Mouse (Mus musculus): ENCODE measurements around the gene Fkbp3. TPM values are rescaled to one million over a fixed set of nuclear protein-coding genes. Genes with fewer than 3 reads are reported as not detected.
"Not testable (repeated sequence)": the region's sequence is repeated elsewhere in the genome, so short reads cannot be mapped to it uniquely, and the experiment has no call there.

Fkbp3 gene
- polyA plus RNA-seq (2015; fragmentation: Nextera tagmentation; extraction: Ambion mirVana) = 211 and 250 TPM in 2 replicates

DNA sequence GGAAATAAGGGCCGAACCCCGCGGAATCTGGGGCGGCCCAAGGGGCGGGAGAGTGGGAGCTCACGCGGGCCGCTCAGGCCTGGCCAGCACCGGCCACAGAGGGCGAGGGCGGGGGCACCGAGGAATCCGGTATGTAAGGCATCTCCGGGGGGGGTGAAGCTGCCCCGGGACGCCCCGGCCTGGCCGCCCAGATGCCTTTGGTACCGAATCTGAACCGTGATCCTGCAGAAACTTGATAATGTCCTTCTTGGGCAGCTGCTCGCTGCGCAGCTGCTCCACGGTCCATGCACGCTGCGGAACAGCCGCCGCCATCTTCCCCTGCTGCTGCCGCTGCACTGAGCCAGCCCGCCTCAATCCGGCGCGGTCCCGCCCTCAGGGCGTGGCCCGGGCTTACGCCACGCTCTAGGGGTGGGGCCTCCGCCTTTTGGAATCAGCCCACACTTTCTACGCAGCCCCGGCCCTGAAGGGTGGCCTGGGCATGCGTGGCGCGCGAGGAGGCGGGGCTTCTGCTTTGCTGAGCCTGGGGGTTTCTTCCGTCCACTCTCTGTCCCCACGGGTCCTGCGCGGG lies at the start of gene Fkbp3:
Gene Fkbp3 (minus strand): TSS at position 397 of the 568 bp plus-strand sequence.
- peak; percentile 98 for ATAC-seq (ENCODE audit: low read depth)
- H3K27me3 ChIP-seq = no peaks in the 10 kb centered on the region
- peak within 1 kb of the TSS; percentile 83 for H3K27ac ChIP-seq
- under 1% methylated on average over 49 of the region's 49 CpGs for WGBS (ENCODE audit: insufficient replicate concordance)
- peaks cover 10% of the 10 kb centered on the region for H3K36me3 ChIP-seq
- H3K4me3 ChIP-seq (replicated peaks) = peak within 1 kb of the TSS; percentile 96
- H3K4me2 ChIP-seq = peak within 1 kb of the TSS; percentile 92
- peaks cover 55% of the 10 kb centered on the region for H3K4me1 ChIP-seq (replicated peaks)
- DNase-seq = peak; percentile 97
- H3K9me3 ChIP-seq (replicated peaks) = no peaks in the 10 kb centered on the region
- H3K9ac ChIP-seq = peak within 1 kb of the TSS; percentile 87

DNA sequence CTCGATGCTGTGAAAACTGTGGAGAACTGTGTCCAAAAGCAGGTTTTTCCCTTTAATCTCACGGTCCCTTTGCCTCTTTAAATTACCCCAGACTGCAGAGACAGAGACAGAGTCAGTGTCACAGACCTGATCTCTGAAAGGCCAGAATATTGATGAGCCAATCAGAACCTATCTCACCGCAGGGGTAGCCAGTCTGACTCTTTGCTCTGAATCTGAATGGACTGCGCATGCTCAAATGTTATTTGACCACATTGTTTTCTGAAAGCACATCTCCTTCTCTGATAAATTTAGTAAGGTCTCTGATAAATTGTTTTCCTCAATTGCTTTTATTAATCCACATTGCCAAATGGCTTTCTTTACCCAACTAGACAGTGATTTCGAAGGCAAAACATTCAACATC lies 45.6 kb upstream of the Fkbp3 start:
- H3K9ac ChIP-seq = no peak overlapping the region
- DNase-seq (no peak), ATAC-seq (ENCODE audit: low read depth) (no peak)
- WGBS (ENCODE audit: insufficient replicate concordance) = 85% methylated on average over 5 of the region's 5 CpGs
- H3K36me3 ChIP-seq = peaks cover 78% of the 10 kb centered on the region
- no peak overlapping the region for H3K27ac ChIP-seq
- no peaks in the 10 kb centered on the region for H3K27me3 ChIP-seq
- H3K4me1 ChIP-seq (replicated peaks) = no peaks in the 10 kb centered on the region
- no peaks in the 10 kb centered on the region for H3K9me3 ChIP-seq (replicated peaks)
- no peak overlapping the region for H3K4me3 ChIP-seq (replicated peaks)
- no peak overlapping the region for H3K4me2 ChIP-seq

DNA sequence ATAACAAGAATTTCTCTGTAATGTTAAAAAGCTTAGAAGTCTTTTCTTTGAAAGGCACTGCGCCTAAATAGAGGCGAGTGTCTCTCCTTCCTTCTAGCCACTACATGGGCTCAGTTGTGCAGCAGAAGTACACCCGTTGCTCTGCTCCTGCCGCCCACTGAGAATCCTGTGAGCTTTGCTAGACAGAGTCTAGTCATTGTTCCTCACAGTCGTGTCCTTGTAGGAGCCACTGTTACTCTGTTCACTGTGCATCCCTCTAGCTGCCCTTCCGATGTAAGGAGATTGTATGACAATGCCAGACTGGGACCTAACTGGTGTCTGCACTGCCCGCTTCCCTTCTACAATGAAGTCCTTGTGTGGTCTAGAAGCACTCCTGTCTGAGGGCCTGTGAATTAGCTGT lies 45.2 kb upstream of the Fkbp3 start:
- no peak for ATAC-seq (ENCODE audit: low read depth)
- 85% methylated on average over 7 of the region's 7 CpGs for WGBS (ENCODE audit: insufficient replicate concordance)

DNA sequence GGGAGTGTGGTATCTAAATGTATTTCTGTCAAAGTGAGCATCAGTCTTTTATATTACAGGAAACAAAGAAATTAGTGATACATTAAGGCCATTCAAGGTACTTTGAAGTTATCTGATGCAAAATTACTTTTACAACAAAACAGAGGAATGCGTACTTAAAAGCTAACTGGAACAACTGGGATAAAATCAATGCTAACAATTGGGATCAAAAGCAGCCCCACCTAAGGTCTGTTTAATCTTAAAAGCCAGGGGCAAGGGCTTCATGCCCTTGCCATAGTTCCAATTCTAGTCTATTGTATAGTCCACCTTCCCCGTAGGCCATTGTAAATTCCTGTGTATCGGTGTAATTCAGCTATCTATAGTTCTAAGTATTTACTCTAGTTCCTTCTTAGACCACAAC lies 41.2 kb upstream of the Fkbp3 start:
- not testable (repeated sequence) for ATAC-seq (ENCODE audit: low read depth); H3K4me3 ChIP-seq (replicated peaks); H3K27ac ChIP-seq; H3K9me3 ChIP-seq (replicated peaks); H3K4me2 ChIP-seq; DNase-seq; H3K4me1 ChIP-seq (replicated peaks); H3K27me3 ChIP-seq; H3K9ac ChIP-seq
- peaks cover 71% of the 10 kb centered on the region for H3K36me3 ChIP-seq
- WGBS (ENCODE audit: insufficient replicate concordance) = 85% methylated on average over 3 of the region's 3 CpGs

More for the DNA sequence above, 45.2 kb upstream of the Fkbp3 start:
- Histone ChIP-seq H3K9me3 (replicated peaks) (no peaks in the 10 kb centered on the region), H3K9ac (no peak overlapping the region), H3K4me1 (replicated peaks) (no peaks in the 10 kb centered on the region), H3K4me3 (replicated peaks) (no peak overlapping the region), H3K27ac (no peak overlapping the region), H3K27me3 (no peaks in the 10 kb centered on the region), H3K4me2 (no peak overlapping the region), H3K36me3 (peaks cover 81% of the 10 kb centered on the region)
- DNase-seq = no peak

DNA sequence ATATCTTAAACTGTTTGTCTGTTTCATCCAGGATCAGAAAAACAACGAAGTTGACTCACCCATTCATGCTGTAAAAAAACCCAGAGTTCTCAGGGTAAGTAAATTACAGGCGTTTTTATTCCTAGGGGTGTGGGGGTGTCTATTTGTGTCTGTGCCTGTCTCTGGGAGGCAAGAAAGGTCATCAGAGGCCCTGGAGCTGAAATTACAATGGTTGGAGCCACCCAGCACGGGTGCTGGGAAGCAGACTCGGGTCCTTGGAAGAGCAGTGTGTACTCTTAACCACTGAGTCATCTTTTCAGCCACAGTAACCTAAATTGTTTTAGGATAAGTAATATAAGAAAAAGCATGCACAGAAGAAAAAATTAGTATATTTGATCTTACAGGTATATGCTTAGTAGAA lies 40.1 kb upstream of the Fkbp3 start:
- 87% methylated on average over 4 of the region's 4 CpGs for WGBS (ENCODE audit: insufficient replicate concordance)
- H3K36me3 ChIP-seq = peaks cover 72% of the 10 kb centered on the region
- no peak overlapping the region for H3K4me2 ChIP-seq
- H3K9me3 ChIP-seq (replicated peaks) = no peaks in the 10 kb centered on the region
- H3K9ac ChIP-seq = no peak overlapping the region
- no peak for DNase-seq
- no peaks in the 10 kb centered on the region for H3K4me1 ChIP-seq (replicated peaks)
- H3K4me3 ChIP-seq (replicated peaks) = no peak overlapping the region
- ATAC-seq (ENCODE audit: low read depth) = no peak
- no peaks in the 10 kb centered on the region for H3K27me3 ChIP-seq
- no peak overlapping the region for H3K27ac ChIP-seq

DNA sequence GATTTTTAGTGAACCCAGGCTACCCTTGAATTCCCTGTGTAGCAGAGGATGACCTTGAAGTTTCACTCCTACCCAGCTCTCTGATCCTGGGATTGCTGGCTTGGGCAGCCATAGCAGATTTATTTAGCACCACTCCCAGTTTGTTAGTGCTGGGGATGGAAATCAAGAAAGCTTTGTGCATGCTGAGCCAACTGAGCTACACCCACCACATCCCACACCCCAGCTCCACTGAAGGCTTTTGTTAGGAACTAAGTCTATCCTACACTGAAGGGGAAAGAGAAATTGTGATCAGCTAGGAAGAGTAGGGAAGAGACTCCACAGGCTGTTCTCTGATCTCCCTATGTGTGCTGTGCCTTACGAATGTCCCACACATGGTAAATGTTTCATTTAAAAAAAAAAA lies 39.0 kb upstream of the Fkbp3 start:
- Histone ChIP-seq H3K9ac (no peak overlapping the region), H3K27me3 (no peaks in the 10 kb centered on the region), H3K4me3 (replicated peaks) (no peak overlapping the region), H3K36me3 (peaks cover 68% of the 10 kb centered on the region), H3K9me3 (replicated peaks) (no peaks in the 10 kb centered on the region), H3K27ac (no peak overlapping the region), H3K4me1 (replicated peaks) (no peaks in the 10 kb centered on the region), H3K4me2 (no peak overlapping the region)
- no peak for ATAC-seq (ENCODE audit: low read depth)
- WGBS (ENCODE audit: insufficient replicate concordance) = 81% methylated on average over 1 of the region's 1 CpGs
- no peak for DNase-seq

DNA sequence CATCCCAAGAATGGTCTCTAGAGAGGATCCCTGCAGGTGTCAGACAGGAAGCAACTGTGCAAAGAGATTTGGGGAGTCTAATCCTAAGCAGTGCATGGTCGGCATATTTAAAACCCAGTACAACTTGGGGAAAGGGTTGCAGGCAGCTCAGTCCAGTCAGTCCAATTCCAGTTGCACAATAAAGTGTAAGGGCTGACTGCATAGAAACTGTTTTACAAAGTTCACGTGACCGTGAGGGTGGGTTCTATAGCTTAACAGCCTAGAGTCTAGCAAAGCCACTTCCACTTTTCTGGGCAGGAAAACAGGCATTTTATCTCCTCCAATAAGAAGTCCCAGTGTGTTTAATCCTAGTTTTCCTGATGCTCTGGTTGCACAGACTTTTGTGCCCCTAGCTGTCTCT lies 37.7 kb upstream of the Fkbp3 start:
- no peak overlapping the region for H3K27ac ChIP-seq
- WGBS (ENCODE audit: insufficient replicate concordance) = 68% methylated on average over 3 of the region's 3 CpGs
- 0 out of 2 replicates have a peak, but pooled peaks have one; percentile 15 for ATAC-seq (ENCODE audit: low read depth)

DNA sequence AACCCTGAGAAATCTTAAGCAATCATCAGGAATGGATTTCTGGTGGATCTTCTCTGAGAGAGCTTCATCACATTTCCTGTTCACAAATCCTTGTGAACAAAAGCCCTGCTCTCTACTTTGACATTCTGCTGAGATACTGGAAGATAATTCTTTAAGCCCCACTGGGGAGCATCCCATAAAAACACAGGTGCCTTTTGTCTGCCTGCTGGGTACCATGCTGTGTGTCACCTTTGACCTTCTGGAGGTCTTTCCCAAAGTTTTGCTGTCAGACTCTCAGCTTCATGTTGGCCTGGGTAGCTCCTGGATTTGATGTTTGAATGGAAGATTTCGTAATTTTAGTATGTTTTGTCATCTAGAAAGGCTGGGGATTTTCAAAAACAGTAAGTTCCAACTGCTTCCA lies 34.9 kb upstream of the Fkbp3 start:
- Histone ChIP-seq H3K4me2 (no peak overlapping the region), H3K27ac (no peak overlapping the region), H3K4me3 (replicated peaks) (no peak overlapping the region), H3K36me3 (peaks cover 67% of the 10 kb centered on the region), H3K27me3 (no peaks in the 10 kb centered on the region), H3K4me1 (replicated peaks) (no peaks in the 10 kb centered on the region), H3K9me3 (replicated peaks) (no peaks in the 10 kb centered on the region), H3K9ac (no peak overlapping the region)
- ATAC-seq (ENCODE audit: low read depth) = no peak
- WGBS (ENCODE audit: insufficient replicate concordance) = 78% methylated on average over 1 of the region's 1 CpGs
- no peak for DNase-seq

More for the DNA sequence above, 37.7 kb upstream of the Fkbp3 start:
- DNase-seq = no peak
- no peak overlapping the region for H3K9ac ChIP-seq
- no peak overlapping the region for H3K4me2 ChIP-seq
- peaks cover 66% of the 10 kb centered on the region for H3K36me3 ChIP-seq
- H3K27me3 ChIP-seq = no peaks in the 10 kb centered on the region
- H3K4me3 ChIP-seq (replicated peaks) = no peak overlapping the region
- H3K4me1 ChIP-seq (replicated peaks) = no peaks in the 10 kb centered on the region
- H3K9me3 ChIP-seq (replicated peaks) = no peaks in the 10 kb centered on the region

DNA sequence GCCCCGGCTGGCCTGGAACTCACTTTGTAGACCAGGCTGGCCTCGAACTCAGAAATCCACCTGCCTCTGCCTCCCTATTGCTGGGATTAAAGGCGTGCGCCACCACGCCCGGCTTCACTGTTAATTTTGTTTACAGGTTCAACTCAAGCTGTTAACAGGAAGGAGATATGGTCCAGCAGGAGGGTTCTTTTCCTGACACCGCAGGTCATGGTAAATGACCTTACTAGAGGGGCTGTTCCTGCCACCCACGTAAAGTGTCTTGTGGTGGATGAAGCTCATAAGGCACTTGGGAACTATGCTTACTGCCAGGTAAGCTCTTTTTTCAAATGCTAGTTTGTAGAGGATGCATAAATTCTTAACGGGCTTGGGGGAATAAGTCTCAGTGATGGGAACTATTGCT lies 3.1 kb upstream of the Fkbp3 start:
- Histone ChIP-seq H3K9me3 (replicated peaks) (no peaks in the 10 kb centered on the region), H3K27ac (peak overlapping the region; percentile 31; the same call in 1 of the 2 replicates), H3K4me2 (peak overlapping the region; percentile 92), H3K27me3 (no peaks in the 10 kb centered on the region), H3K36me3 (peaks cover 23% of the 10 kb centered on the region), H3K4me3 (replicated peaks) (peak overlapping the region; percentile 96), H3K4me1 (replicated peaks) (peaks cover 51% of the 10 kb centered on the region), H3K9ac (peak overlapping the region; percentile 93)
- 55% methylated on average over 9 of the region's 9 CpGs for WGBS (ENCODE audit: insufficient replicate concordance)
- ATAC-seq (ENCODE audit: low read depth) (no peak), DNase-seq (no peak)

DNA sequence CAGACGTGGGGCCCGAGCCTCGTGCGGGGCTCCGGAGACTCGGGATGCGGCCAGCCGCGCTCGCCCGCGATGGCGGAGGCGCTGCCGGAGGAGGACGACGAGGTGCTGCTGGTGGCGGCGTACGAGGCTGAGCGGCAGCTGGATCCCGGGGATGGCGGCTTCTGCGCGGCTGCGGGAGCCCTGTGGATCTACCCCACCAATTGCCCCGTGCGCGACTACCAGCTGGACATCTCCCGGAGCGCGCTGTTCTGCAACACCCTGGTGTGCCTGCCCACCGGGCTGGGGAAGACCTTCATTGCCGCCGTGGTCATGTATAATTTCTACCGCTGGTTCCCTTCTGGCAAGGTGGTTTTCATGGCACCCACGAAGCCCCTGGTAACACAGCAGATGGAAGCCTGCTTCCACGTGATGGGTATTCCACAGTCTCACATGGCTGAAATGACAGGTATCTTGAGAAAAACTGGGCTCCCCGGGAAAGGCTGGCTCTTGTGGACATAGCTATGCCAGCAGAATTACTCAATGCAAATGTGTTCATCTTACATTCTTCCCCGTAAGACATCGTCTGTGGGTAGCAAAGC lies 2.0 kb upstream of the Fkbp3 start:
- DNase-seq = no peak
- peak overlapping the region; percentile 96 for H3K4me3 ChIP-seq (replicated peaks)
- no peaks in the 10 kb centered on the region for H3K9me3 ChIP-seq (replicated peaks)
- ATAC-seq (ENCODE audit: low read depth) = peak; percentile 3; the same call in 1 of the 2 replicates
- under 1% methylated on average over 41 of the region's 41 CpGs for WGBS (ENCODE audit: insufficient replicate concordance)
- peak overlapping the region; percentile 83 for H3K27ac ChIP-seq
- peaks cover 16% of the 10 kb centered on the region for H3K36me3 ChIP-seq
- H3K4me2 ChIP-seq = peak overlapping the region; percentile 92
- H3K4me1 ChIP-seq (replicated peaks) = peaks cover 56% of the 10 kb centered on the region
- H3K27me3 ChIP-seq = no peaks in the 10 kb centered on the region
- peak overlapping the region; percentile 93 for H3K9ac ChIP-seq

DNA sequence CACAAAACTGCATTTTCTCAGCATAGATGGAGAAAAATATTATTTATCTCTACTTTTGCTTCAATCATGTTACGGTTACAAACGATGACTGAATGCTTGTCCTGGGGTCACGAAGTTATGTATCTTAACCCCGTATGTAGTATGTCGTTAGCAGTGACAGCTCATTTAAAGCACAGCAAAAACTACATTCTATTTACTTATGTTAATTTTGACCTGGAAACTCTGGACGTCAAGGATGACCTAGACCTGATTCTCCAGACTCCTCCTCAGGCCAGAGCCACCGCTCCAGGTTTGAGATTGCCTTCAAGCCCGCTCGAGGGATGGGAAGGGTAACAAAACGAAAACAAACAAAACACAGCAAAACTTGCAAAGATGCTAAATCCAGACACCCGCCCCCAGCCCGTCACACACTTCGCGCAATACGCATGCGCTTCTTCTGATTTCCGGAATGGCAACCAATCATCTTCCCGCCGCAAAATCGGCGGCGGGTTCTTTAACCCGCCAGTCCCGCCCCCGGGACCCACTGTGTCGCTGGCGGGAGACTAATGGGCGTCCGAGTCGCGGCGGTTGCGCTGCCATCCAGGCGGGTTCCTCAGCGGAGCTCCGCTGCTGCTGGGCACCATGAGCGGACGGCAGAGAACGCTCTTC lies 1.4 kb upstream of the Fkbp3 start, which contains the start of gene Fancm:
Gene Fancm (plus strand): TSS at position 519 of the 648 bp plus-strand sequence.
- Histone ChIP-seq H3K4me3 (replicated peaks) (peak within 1 kb of the TSS; percentile 96), H3K9me3 (replicated peaks) (no peaks in the 10 kb centered on the region), H3K9ac (peak within 1 kb of the TSS; percentile 93), H3K27me3 (no peaks in the 10 kb centered on the region), H3K4me1 (replicated peaks) (peaks cover 56% of the 10 kb centered on the region), H3K36me3 (peaks cover 10% of the 10 kb centered on the region), H3K4me2 (peak within 1 kb of the TSS; percentile 92), H3K27ac (peak within 1 kb of the TSS; percentile 83)
- ATAC-seq (ENCODE audit: low read depth) (peak; percentile 49), DNase-seq (peak; percentile 87)
- WGBS (ENCODE audit: insufficient replicate concordance) = 2% methylated on average over 39 of the region's 39 CpGs

Data from liver, embryonic 13.5 days (tissue).